Mouse (Mus musculus): ENCODE results near the gene Unc13b. TPM values are rescaled to one million over a fixed set of nuclear protein-coding genes. Genes with fewer than 3 reads are reported as not detected.
"Not testable (repeated sequence)": the region's sequence is repeated elsewhere in the genome, so short reads cannot be mapped to it uniquely, and the experiment has no call there.

The Unc13b gene
- total RNA-seq, 2 experiments from 2014 or later = 20.3 to 25.2 TPM

DNA sequence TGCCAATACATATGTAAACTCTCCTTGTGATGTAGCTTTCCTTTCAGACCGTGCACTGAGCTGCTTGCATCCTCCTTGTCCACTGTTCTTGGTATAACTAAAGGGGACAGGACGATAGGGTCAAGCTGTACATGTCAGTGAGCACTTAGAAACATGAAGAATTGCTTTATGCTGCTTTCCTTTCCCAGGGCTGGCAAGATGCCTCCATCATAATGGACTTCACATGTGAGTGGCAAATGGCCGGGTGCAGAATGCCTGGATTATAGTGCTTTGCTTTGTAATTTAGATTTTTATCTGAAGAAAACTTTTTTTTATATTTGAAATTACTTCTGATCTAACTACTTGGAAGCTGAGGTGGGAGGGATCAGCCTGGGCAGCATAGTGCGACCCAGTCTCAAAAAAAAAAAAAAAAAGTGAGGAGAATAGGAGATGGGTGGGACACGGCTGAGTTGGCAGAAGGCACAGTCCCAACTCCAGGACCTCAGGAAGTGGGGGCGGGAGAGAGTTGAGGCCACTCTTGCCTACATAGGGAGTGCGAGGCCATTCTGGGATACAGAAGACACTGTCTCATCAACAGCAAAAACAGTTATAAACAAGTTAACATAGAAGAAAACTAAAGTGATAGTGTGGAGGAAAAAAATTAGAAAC is 19.4 kb downstream of the Unc13b start:
- intact Hi-C loops (cut with DNase I) = no loop called here
- DNase-seq = no peak

- DNase-seq = no peak
Measured at GRCm38 (mm10) chr4:43082458-43082857, 23.7 kb downstream of the Unc13b start.

GRCm38 (mm10) chr4:43089950-43090349 is 31.2 kb downstream of the Unc13b start:
- DNase-seq = no peak
- intact Hi-C loops (cut with DNase I) = loop anchor here (5.0 kb wide), 1 partner anchor 38 kb away; no protein-coding TSS in a partner anchor

More at GRCm38 (mm10) chr4:43082458-43082857, 23.7 kb downstream of the Unc13b start:
- intact Hi-C loops (cut with DNase I) = no loop called here

DNA sequence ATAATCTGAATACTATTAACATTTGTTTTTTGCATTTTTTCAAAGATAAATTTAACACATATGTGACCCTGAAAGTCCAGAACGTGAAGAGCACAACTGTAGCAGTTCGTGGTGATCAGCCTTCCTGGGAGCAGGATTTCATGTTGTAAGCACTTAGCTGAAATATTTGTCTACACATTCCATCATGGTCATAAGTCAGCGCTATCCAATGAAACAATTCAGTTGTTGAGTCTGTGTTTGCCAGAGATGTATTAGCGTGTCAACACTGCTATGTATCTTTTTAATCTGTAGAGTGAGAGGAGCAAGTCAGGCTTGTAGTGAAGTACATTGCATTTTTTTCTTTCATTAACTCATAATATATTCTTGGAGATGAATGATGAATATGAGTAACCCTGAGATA is 32.4 kb downstream of the Unc13b start:
- no peak for DNase-seq
- intact Hi-C loops (cut with DNase I) = no loop called here

DNA sequence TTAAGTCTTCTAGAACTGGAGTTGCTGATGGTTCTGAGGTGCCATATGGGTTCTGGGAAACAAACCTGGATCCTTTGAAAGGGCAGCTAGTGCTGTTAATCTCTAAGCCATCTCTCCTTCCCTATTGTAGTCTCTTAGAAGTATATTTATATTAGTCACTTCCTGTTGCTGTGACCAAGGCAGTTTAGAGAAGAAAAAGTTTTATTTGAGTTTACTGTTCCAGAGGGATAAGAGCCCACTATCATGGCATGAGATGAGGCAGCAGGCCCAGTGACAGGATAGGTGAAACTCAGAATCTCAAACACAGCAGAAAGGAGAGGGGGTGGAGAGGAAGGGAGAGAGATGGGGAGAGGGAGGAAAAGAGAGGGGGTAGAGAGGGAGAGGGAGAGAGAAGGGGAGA is 54.7 kb downstream of the Unc13b start:
- DNase-seq = no peak
- intact Hi-C loops (cut with DNase I) = no loop called here

DNA sequence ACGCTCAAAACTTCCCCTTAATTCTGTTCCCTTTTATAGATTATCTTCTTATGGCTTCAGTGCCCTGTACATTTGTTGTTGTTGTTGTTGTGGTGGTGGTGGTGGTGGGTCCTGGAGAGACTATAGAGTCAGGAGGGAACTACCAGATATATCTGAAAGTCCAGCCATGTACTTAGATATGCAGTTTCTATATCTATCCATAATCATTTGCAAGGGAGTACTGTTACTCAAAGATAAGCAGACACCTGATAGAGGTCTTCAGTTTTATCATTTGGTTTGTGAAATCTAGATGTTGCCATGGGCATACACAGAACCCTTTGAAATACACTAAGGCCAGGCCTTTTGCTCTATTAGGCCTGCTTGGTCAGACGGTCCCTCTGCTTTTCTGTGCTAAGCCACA is 55.8 kb downstream of the Unc13b start:
- intact Hi-C loops (cut with DNase I) = no loop called here
- DNase-seq = no peak

DNA sequence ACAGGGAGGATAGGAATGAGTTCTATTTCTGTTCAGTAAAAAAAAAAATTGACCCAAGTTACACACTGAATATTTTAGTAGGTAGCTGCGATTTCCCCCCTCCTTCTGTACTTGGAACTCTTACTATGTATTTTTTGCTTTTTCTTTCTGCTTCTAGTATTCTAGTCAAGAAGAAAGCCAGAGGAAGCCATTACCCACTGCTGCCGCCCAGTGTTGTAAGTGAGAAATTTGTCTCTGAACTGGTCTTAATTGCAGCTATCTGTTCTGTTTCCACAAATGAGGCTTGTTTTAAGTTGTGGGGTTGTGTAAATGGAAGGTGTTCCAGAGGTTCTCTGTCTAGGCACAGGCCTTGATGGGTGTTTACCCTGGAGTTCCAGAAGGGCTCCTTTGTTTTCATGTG is 56.2 kb downstream of the Unc13b start:
- DNase-seq = peak; percentile 57 to 67
- intact Hi-C loops (cut with DNase I) = loop anchor here (1.0 kb wide), 1 partner anchor 68 kb away; no protein-coding TSS in a partner anchor

- intact Hi-C loops (cut with DNase I) = no loop called here
- DNase-seq = no peak
Measured at GRCm38 (mm10) chr4:43116249-43116648, 57.5 kb downstream of the Unc13b start.

DNA sequence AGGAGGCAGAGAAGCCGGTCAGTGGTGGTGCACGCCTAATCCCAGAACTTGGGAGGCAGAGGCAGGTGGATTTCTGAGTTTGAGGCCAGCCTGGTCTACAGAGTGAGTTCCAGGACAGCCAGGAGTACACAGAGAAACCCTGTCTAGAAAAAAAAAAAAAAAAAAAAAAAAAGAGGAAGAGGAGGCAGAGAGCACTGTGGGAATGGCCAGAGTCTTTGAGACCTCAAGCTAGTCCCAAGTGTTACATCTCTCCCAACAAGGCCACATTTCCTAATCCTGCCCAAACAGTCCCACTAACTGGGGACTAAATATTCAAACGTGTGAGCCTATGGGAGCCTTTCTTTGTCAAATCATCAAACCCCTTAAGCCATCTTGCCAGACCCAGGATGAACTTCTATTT is 71.0 kb downstream of the Unc13b start:
- intact Hi-C loops (cut with DNase I) = no loop called here
- DNase-seq = no peak

GRCm38 (mm10) chr4:43142610-43143009 is 83.9 kb downstream of the Unc13b start:
- DNase-seq = no peak
- intact Hi-C loops (cut with DNase I) = no loop called here

GRCm38 (mm10) chr4:43152413-43152812 is 93.7 kb downstream of the Unc13b start:
- DNase-seq; intact Hi-C loops (cut with DNase I): not testable (repeated sequence)

DNA sequence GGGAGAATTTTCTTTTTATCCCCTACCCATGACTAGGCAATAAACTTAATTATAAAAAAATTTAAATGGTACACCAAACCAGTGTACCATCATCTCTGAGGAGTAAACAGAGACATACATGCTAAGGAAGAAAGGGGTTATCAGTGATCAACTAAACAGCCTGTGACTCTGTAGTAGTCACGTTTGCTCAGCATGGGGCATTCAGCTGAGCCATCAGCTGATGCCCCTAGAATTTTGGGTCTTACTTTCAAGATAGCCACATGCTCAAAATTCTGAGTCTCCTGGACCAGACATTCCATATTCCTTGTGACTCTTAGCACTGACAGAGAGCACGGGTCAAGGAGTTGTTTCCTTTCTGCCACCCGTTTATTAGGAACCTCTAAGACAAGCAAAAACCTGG is 101.3 kb downstream of the Unc13b start:
- intact Hi-C loops (cut with DNase I) = no loop called here
- no peak for DNase-seq

DNA sequence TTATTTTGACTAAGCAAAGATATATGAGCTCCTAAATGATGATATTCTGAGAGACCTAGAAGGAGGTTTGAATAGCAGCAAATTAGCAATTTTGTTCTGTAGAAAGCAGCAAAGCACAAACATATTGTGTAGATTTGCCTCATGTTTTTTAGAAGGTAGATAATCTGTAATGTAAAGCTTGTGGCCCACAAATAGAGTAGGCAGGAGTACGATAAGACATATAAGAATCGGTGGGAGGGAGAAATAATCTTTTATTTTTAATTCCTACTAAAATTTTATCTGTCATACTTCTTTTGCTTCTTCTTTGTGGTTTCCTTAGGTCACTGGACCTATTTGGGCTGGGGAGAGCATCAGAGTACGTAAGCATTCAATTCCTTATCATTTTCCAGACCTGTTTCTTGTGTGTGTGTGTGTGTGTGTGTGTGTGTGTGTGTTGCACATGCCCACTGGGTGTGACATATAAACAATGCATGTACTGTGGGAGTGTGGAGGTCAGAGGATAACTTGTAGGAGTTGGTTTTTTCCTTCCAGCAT is 102.4 kb downstream of the Unc13b start:
- intact Hi-C loops (cut with DNase I) = no loop called here
- no peak for DNase-seq

DNA sequence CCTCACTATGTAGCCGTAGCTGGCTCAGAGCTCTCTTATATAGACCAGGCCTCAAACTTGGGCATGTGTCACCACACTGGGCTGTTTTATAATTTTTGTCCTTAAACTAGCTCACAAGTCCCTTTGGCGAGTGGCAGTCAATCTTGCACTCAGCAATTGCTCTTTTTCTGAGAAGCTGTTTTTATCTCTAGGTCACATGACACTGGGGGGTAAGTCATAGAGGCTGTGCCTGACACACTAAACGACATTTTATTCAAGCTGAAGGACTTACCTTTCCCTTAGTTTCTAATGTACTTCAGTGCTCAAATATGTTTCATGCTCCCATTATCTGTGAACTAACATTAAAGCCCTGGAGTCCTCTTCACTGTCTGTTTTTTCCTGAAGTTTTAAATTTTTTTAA is 104.5 kb downstream of the Unc13b start:
- intact Hi-C loops (cut with DNase I) = no loop called here
- no peak for DNase-seq

DNA sequence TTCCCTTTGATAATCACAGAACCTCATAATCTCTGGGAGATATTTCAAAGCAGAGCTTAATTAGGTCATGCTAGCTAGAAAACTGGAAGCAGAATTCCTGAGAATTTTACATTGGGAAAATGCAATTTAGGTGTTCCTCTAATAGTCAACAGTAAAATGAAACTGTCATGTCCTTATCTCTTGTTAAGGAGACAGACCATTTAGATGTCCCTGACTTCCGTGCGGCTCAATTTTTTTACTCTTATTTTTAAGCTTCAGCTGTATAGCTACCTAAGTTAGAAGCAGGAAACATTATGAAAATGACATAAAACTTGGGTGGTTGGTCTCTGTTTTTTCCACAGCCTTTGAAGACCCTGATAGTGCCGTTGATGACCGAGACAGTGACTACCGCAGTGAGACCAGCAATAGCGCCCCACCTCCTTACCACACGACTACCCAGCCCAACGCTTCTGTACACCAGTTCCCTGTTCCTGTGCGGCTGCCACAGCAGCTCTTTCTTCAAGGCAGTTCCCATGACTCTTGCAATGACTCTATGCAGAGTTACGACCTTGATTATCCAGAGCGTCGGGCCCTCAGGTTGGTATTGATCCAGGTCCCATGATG is 106.8 kb downstream of the Unc13b start:
- DNase-seq = no peak
- intact Hi-C loops (cut with DNase I) = no loop called here

DNA sequence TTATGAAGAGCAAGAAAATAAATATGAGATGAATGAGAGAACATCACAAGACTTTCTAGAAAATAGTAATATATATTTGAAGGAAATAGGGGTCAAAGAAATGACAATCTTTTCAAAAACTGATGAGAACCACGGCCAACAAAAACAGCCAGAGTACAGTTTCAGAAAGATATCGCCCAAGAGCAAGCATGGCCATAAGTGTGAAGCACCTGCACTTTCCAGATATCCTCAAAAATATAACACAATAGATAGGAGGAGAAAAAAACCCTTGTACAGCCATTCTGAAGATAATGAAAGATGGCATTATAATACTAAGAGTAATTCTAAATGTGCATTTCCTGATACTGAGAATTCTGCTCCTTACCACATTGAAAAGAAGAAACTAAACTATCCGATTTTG is 111.3 kb downstream of the Unc13b start:
- DNase-seq = no peak
- intact Hi-C loops (cut with DNase I) = no loop called here

GRCm38 (mm10) chr4:43177126-43177525 is 118.4 kb downstream of the Unc13b start:
- intact Hi-C loops (cut with DNase I) = no loop called here
- DNase-seq = peak; percentile 19 to 55

DNA sequence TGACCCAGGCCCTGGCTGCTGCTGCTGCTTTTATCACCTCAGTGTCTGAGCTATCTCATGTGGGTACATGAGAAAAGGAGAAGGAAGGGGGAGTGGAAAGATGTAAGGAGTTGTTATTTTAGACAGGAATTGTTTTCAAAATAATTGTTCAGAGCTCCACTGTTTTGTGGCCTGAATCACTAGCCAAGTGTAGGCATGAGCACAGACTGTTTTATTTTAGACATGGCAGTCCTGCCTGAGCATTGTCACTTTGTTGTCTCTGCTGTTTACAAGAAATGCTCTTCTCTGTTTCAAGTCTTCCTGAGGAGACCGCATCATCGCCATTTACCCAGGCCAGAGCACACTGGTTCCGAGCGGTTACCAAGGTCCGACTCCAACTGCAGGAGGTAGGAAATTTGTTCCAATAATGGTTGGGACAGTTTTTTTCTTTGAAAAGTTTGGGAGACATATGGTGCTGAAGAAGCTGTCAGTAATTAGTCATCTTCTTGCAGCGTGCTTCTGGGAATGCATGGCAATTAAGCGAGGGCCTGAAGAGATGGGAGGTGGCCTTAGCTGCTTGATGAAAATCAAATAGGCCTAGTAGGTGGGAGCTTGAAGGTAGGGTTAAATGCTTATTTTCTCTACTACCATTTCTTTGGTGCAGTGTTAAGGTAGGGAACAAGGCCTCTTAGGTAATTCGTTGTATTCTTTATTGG is 123.9 kb downstream of the Unc13b start:
- intact Hi-C loops (cut with DNase I) = no loop called here
- DNase-seq = no peak

- no peak for DNase-seq
- intact Hi-C loops (cut with DNase I) = no loop called here
Measured at GRCm38 (mm10) chr4:43187439-43187838, 128.7 kb downstream of the Unc13b start.

- DNase-seq = no peak
- intact Hi-C loops (cut with DNase I) = no loop called here
Measured at GRCm38 (mm10) chr4:43189381-43189780, 130.6 kb downstream of the Unc13b start.

DNA sequence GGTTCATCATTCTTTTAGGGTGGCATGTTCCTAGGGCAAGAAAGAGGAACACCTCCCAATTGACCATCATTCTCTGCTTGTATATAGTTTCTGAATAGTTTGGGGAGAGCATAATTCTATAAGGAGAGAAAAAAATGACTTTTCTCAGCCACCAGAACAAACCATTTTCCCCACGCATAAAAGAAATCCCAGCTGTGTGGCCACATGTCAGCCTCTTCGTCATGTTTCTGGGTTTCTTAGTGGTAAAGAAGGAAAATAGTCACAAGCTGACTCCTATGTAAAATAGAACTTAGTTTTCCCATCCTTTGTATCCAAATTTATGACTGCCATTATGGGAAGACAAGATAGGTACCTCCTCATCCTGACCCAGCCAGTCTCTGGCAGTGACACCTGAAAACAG is 146.2 kb downstream of the Unc13b start:
- intact Hi-C loops (cut with DNase I) = no loop called here

GRCm38 (mm10) chr4:43205571-43205970 is 146.8 kb downstream of the Unc13b start:
- intact Hi-C loops (cut with DNase I) = no loop called here

More for the DNA sequence above, 146.2 kb downstream of the Unc13b start:
- DNase-seq = no peak

More at GRCm38 (mm10) chr4:43205571-43205970, 146.8 kb downstream of the Unc13b start:
- no peak for DNase-seq

All from heart, postnatal 14 days (tissue).